12 mouse cellular contexts compared by ENCODE assay signal in genomic region chr7:33944940-33945339, GRCm38 (mm10).
"Had no signal": no experiment of that assay in that cellular context is flagged by ENCODE, and none has a peak within 500 bp of the region (broad histone marks: within the 10 kb centered on the region; RNA-seq: fewer than 3 reads in every experiment).

Gene Scgb2b26, minus strand, starts transcription at chr7:33945040.

- DNase-seq: retina, postnatal 1 day; right cerebral cortex, adult 18-20 months; right cerebral cortex, postnatal 14 days; right cerebral cortex, postnatal 25 days; right cerebral cortex, postnatal 4 days; spleen, adult 18-20 months; thymus, adult 18-20 months; thymus, adult 2 months; thymus, postnatal 14 days; thymus, postnatal 25 days; thymus, postnatal 36 days; thymus, postnatal 4 days had no signal
